Mouse (Mus musculus) heart, adult 10 weeks (tissue): ENCODE results near the gene Rexo4. TPM values are rescaled to one million over a fixed set of nuclear protein-coding genes. Genes with fewer than 3 reads are reported as not detected.

Experiments used
- polyA plus RNA-seq: library from polyadenylated mRNA; stranded (reverse); fragments of 350-450 nt; fragmentation: Illumina TruSeq; extraction: RNeasy Lipid Tissue Mini Kit (QIAGEN cat#74804); gene quantifications from one replicate; pipeline ENCODE4 v1.2.3, GENCODE M21; 2014; ENCODE audit warnings: low read depth, low replicate concordance

Gene Rexo4
- polyA plus RNA-seq: 19.7 TPM

GRCm38 (mm10) chr2:26963923-26964723 is at the start of gene Rexo4:
TSS of gene Rexo4 (minus strand) at chr2:26964386.

GRCm38 (mm10) chr2:27009714-27010244 is 45.6 kb upstream of the Rexo4 start, which contains the start of gene Cacfd1:
TSS of gene Cacfd1 (plus strand) at chr2:27009926.

GRCm38 (mm10) chr2:26973116-26973515 is 8.9 kb upstream of the Rexo4 start, which contains the start of gene Adamts13:
TSS of gene Adamts13 (plus strand) at chr2:26973416.

GRCm38 (mm10) chr2:26933304-26934055 is 30.7 kb downstream of the Rexo4 start, which contains the start of the genes Surf4 and Stkld1:
TSS of gene Surf4 (minus strand) at chr2:26933928.
TSS of gene Stkld1 (plus strand) at chr2:26934047.

GRCm38 (mm10) chr2:26915927-26916728 is 48.1 kb downstream of the Rexo4 start, which contains the start of the genes Surf2 and Surf1:
TSS of gene Surf2 (plus strand) at chr2:26916367.
TSS of gene Surf1 (minus strand) at chr2:26916530.

GRCm38 (mm10) chr2:26910124-26910993 is 53.8 kb downstream of the Rexo4 start, which contains the start of the genes Med22 and Rpl7a:
TSS of gene Med22 (minus strand) at chr2:26910677.
TSS of gene Rpl7a (plus strand) at chr2:26910764.

Other genes starting within 250 kb of the Rexo4 start
- not detected for gene Abo, start 99.4 kb downstream of the Rexo4 start, polyA plus RNA-seq
- gene Surf6, start 61.5 kb downstream of the Rexo4 start, polyA plus RNA-seq: 11.8 TPM
- gene Med22, start 53.7 kb downstream of the Rexo4 start, polyA plus RNA-seq: 28.6 TPM
- gene Rpl7a, start 53.6 kb downstream of the Rexo4 start, polyA plus RNA-seq: 813 TPM
- gene Surf2, start 48.0 kb downstream of the Rexo4 start, polyA plus RNA-seq: 33.6 TPM
- 65.6 TPM for gene Surf1, start 47.9 kb downstream of the Rexo4 start, polyA plus RNA-seq
- gene Surf4, start 30.5 kb downstream of the Rexo4 start, polyA plus RNA-seq: 89.7 TPM
- not detected for gene Stkld1, start 30.3 kb downstream of the Rexo4 start, polyA plus RNA-seq
- 0.13 TPM for gene Adamts13, start 9.0 kb upstream of the Rexo4 start, polyA plus RNA-seq
- gene Cacfd1, start 45.5 kb upstream of the Rexo4 start, polyA plus RNA-seq: 43.6 TPM
- 0.34 TPM for gene Slc2a6, start 63.6 kb upstream of the Rexo4 start, polyA plus RNA-seq
- not detected for gene Mymk, start 107.8 kb upstream of the Rexo4 start, polyA plus RNA-seq
- gene Adamtsl2, start 115.0 kb upstream of the Rexo4 start, polyA plus RNA-seq: 19.6 TPM
- gene Fam163b, start 178.1 kb upstream of the Rexo4 start, polyA plus RNA-seq: 0.47 TPM
- 2.9 TPM for gene Dbh, start 200.8 kb upstream of the Rexo4 start, polyA plus RNA-seq